Mouse (Mus musculus) megakaryocyte, embryonic 14.5 days (primary cell): Measurements from ENCODE around the gene Slc15a1. TPM values are rescaled to one million over a fixed set of nuclear protein-coding genes. Genes with fewer than 3 reads are reported as not detected.

Experiments used
- H3K27me3 ChIP-seq: replicated peaks from 2 replicates; pipeline ENCODE3; 2012; ENCODE audit warnings: inconsistent platforms
- H3K36me3 ChIP-seq: replicated peaks from 2 replicates; pipeline ENCODE3; 2012; ENCODE audit warnings: low read length, inconsistent platforms, mixed read lengths
- H3K4me1 ChIP-seq: 2 replicates; pipeline ENCODE4 v1.6.1; 2012; ENCODE audit warnings: inconsistent platforms
- H3K4me3 ChIP-seq: replicated peaks from 2 replicates; pipeline ENCODE3; 2012; ENCODE audit warnings: moderate library complexity, mild to moderate bottlenecking, inconsistent platforms
- H3K9me3 ChIP-seq: 2 replicates; pipeline ENCODE4 v1.6.1; 2012; ENCODE audit warnings: inconsistent platforms
- FLI1 ChIP-seq: IDR thresholded peaks from 2 replicates; pipeline ENCODE4 v1.6.1; 2012; ENCODE audit warnings: low read length, inconsistent platforms, mixed read lengths
- GATA1 ChIP-seq: IDR thresholded peaks from 3 replicates; pipeline ENCODE4 v1.6.1; 2012; ENCODE audit warnings: mixed read lengths, low read length, inconsistent platforms, borderline replicate concordance
- polyA plus RNA-seq: library from polyadenylated mRNA; stranded (reverse); fragments of >175 nt; gene quantifications from 2 replicates; pipeline ENCODE4 v1.2.3, GENCODE M21; 2012; ENCODE audit warnings: low replicate concordance; ENCODE audit not compliant: insufficient read depth

The Slc15a1 gene
- polyA plus RNA-seq, 1 experiment, result not detected

DNA sequence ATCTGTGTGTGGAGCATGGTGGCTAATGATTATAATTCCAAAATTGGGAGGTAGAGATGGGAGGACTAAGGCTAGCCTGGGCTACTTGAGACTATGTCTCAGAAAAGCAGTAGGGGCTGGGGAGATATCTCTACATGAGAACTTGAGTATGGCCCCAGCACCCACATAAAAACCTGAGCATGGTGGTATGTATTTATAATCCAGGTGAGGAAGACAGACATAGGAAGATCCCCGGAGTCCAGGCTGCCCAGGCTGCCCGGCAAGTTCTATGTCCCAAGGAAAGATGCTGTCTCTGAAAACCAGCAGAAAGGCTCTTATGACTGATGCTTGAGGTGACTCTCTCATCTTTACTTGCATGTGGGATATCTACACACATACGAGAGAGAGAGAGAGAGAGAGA lies 68.6 kb downstream of the Slc15a1 start:
- TF ChIP-seq GATA1 (no peak), FLI1 (no peak)
- Histone ChIP-seq H3K4me1 (peaks cover 29% of the 10 kb centered on the region), H3K4me3 (no peak overlapping the region), H3K9me3 (peaks cover 6% of the 10 kb centered on the region), H3K36me3 (no peaks in the 10 kb centered on the region), H3K27me3 (peaks cover 11% of the 10 kb centered on the region)

GRCm38 (mm10) chr14:121435794-121436193 lies 69.3 kb downstream of the Slc15a1 start:
- peaks cover 6% of the 10 kb centered on the region for H3K9me3 ChIP-seq
- no peak for TF ChIP-seq GATA1
- TF ChIP-seq FLI1, result no peak

DNA sequence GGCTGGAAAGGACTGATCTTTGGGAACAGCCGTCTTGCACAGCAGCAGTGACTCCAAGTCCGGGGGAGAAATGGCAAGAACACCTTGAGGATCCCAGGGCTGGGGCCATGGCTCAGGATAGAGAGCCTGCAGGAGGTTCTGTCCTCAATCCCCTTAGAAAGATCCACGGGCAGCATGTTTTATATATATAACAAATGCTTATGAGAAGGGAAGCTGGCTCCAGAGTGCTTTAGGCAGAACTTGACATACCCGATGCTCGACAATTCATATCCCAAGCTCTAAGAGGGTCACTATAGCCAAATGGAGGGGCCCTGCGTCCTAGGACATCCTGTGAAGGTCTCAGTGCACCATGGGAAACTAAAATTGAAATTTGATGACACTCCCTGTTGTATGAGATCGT lies 73.8 kb downstream of the Slc15a1 start:
- Histone ChIP-seq H3K9me3 (peaks cover 6% of the 10 kb centered on the region), H3K4me3 (no peak overlapping the region), H3K4me1 (peaks cover 35% of the 10 kb centered on the region), H3K27me3 (peaks cover 23% of the 10 kb centered on the region), H3K36me3 (no peaks in the 10 kb centered on the region)
- TF ChIP-seq GATA1 (no peak), FLI1 (no peak)

More at GRCm38 (mm10) chr14:121435794-121436193, 69.3 kb downstream of the Slc15a1 start:
- Histone ChIP-seq H3K4me1 (peaks cover 29% of the 10 kb centered on the region), H3K4me3 (peak overlapping the region; percentile 39), H3K36me3 (no peaks in the 10 kb centered on the region), H3K27me3 (peaks cover 16% of the 10 kb centered on the region)

DNA sequence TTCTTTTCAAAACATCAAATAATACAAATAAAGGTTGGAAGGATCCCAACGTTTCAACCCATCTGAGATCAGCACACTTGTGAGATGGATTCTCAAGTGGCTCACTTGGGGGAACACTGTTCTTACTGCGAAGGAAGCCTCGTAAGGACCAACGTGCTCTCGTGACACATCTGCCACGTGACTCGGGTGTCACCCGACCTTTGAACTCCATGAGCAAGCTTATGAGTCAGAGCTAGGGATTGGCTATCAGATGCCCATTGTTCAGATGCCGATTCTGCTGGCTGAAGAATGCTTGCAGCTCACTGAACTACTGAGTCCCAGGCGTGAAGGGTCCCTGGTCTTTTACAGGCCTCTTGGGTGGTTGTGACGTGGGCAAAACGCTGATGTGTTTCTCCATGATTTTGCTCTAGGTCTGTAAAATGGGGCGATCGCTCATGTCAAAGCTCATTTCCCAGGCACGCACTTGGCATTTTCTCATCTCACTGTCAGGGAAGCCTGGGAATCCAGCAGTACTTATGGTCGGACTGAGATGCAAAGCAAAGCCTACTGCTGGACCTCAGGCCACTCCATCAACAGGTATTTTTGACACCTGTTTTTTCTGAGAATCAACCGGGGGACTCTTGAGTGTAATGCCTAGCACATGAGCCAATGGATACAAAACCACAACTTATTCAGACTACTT lies 75.1 kb downstream of the Slc15a1 start:
- Histone ChIP-seq H3K9me3 (peaks cover 6% of the 10 kb centered on the region), H3K27me3 (peaks cover 26% of the 10 kb centered on the region), H3K4me3 (no peak overlapping the region), H3K36me3 (no peaks in the 10 kb centered on the region), H3K4me1 (peaks cover 26% of the 10 kb centered on the region)
- TF ChIP-seq GATA1 (no peak), FLI1 (no peak)

GRCm38 (mm10) chr14:121428148-121428547 lies 76.9 kb downstream of the Slc15a1 start:
- peaks cover 22% of the 10 kb centered on the region for H3K27me3 ChIP-seq
- H3K9me3 ChIP-seq, result no peaks in the 10 kb centered on the region
- no peak for TF ChIP-seq FLI1
- TF ChIP-seq GATA1, result no peak
- peaks cover 29% of the 10 kb centered on the region for H3K4me1 ChIP-seq
- H3K4me3 ChIP-seq, result peak overlapping the region; percentile 38
- no peaks in the 10 kb centered on the region for H3K36me3 ChIP-seq

DNA sequence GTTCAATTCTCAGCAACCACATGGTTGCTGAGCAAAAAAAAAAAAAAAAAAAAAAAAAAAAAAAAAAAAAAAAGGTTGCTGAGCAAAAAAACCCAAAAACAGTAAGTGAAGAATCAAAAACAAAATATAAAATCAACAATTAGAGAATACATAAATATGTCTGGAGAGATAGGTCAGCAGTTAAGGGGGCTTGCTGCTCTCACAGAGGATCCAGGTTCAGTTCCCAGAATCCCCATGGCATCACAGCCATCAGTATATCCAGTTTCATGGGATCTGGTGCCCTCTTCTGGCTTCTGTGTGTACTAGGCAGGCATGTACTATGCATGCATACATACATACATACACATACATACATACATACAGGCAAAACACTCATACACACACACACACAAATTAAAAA lies 78.3 kb downstream of the Slc15a1 start:
- peaks cover 17% of the 10 kb centered on the region for H3K27me3 ChIP-seq
- no peak overlapping the region for H3K4me3 ChIP-seq
- H3K9me3 ChIP-seq, result no peaks in the 10 kb centered on the region
- peaks cover 41% of the 10 kb centered on the region for H3K4me1 ChIP-seq
- no peaks in the 10 kb centered on the region for H3K36me3 ChIP-seq
- TF ChIP-seq GATA1, result no peak
- no peak for TF ChIP-seq FLI1

- H3K36me3 ChIP-seq, result no peaks in the 10 kb centered on the region
- H3K27me3 ChIP-seq, result peaks cover 6% of the 10 kb centered on the region
- peaks cover 4% of the 10 kb centered on the region for H3K9me3 ChIP-seq
- H3K4me1 ChIP-seq, result peaks cover 41% of the 10 kb centered on the region
- H3K4me3 ChIP-seq, result peak overlapping the region; percentile 42
- no peak for TF ChIP-seq GATA1
- no peak for TF ChIP-seq FLI1
These were observed 79.9 kb downstream of the Slc15a1 start for GRCm38 (mm10) chr14:121425004-121425793.

DNA sequence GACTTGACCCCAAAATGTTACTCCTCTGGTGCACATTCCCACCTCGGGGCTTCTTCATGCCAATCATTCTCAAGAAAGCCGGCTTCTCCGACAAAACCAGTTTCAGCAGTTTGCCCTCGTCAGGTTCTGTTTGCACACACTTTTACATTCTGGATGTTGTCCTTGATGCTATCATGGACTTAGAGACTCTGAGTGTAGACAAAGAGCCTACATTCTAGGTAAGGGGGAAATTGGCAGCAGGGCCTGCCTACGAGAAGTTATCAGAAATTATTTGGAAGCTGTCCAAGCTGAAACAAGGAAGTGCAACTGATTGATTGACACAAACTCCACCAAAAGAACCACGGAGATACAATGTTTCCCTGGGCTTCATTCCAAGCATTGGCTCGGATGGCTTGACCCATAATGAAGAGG lies 81.7 kb downstream of the Slc15a1 start:
- Histone ChIP-seq H3K9me3 (peaks cover 4% of the 10 kb centered on the region), H3K36me3 (no peaks in the 10 kb centered on the region), H3K4me1 (peaks cover 35% of the 10 kb centered on the region), H3K4me3 (no peak overlapping the region), H3K27me3 (peaks cover 3% of the 10 kb centered on the region)
- TF ChIP-seq GATA1 (no peak), FLI1 (no peak)

DNA sequence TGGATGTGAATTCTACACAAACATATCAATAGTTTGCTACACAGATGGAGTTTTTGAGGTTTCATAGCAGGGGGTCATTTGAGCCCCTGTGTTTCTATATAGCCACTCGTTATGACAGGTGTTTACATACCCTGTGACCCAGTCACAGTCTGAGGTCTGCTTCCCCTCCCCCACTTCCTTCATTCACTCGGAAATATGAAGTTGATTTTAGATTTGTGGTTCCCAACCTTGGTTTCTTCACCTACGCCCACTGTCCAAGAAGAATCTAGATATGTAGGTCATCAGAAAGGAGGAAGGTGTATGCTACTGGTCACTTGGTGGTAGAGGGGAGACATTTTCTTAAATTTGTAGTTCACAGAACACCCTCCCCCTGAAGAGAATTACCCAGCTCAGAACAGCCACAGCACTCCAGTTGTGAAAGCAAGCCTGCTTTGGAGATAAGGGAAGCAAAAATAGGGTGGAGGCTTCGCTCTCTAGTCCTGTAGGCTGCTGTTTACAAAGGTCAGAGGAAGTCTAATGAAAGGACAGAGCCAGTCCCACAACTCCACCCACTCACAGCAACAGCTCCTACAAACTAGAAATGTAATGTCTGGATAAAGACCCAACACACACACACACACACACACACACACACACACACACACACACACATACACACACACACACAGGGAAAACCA lies 82.2 kb downstream of the Slc15a1 start:
- Histone ChIP-seq H3K4me1 (peaks cover 29% of the 10 kb centered on the region), H3K27me3 (peaks cover 6% of the 10 kb centered on the region), H3K4me3 (peak overlapping the region; percentile 48), H3K9me3 (peaks cover 4% of the 10 kb centered on the region), H3K36me3 (no peaks in the 10 kb centered on the region)
- TF ChIP-seq GATA1 (no peak), FLI1 (no peak)
